Mouse (Mus musculus) spleen, adult 2 months (tissue): ENCODE data around the gene Mlxipl. TPM values are rescaled to one million over a fixed set of nuclear protein-coding genes. Genes with fewer than 3 reads are reported as not detected.
A peak's percentile ranks its signal among the peaks of the same experiment; 100 is the strongest.

Experiments used
- DNase-seq, 2 experiments: peaks; one replicate each; pipeline versions ENCODE4 v3.0.0 to v3.0.0-alpha.2; 2012 to 2021; ENCODE audit warnings: low spot score in 2 of 2, low read depth in 1 of 2
- H3K27ac ChIP-seq: fragments of 200-500 bp; 2 replicates; pipeline ENCODE4 v1.5.1; 2012; ENCODE audit warnings: low read length, inconsistent platforms; ENCODE audit not compliant: insufficient read depth
- H3K27me3 ChIP-seq: fragments of 200-500 bp; 2 replicates; pipeline ENCODE4 v1.6.1; 2012; ENCODE audit warnings: mild to moderate bottlenecking, moderate library complexity, low read length, inconsistent platforms; ENCODE audit not compliant: control insufficient read depth, insufficient read depth
- H3K36me3 ChIP-seq: fragments of 200-500 bp; 2 replicates; pipeline ENCODE4 v1.6.1; 2012; ENCODE audit warnings: mild to moderate bottlenecking, low read length, inconsistent platforms; ENCODE audit not compliant: control insufficient read depth, insufficient read depth
- H3K4me1 ChIP-seq: fragments of 200-500 bp; 2 replicates; pipeline ENCODE4 v1.6.1; 2011; ENCODE audit warnings: inconsistent platforms; ENCODE audit not compliant: control insufficient read depth, insufficient read depth, insufficient read length
- H3K4me3 ChIP-seq: fragments of 200-500 bp; 2 replicates; pipeline ENCODE4 v1.5.1; 2011; ENCODE audit warnings: mild to moderate bottlenecking, inconsistent platforms; ENCODE audit not compliant: insufficient read depth, insufficient read length; ENCODE audit errors: extremely low read depth
- CTCF ChIP-seq: fragments of 200-500 bp; IDR thresholded peaks from 2 replicates; pipeline ENCODE4 v1.5.1; 2011; ENCODE audit warnings: mild to moderate bottlenecking, inconsistent platforms; ENCODE audit not compliant: insufficient read depth, insufficient read length, insufficient replicate concordance; ENCODE audit errors: extremely low read depth
- POLR2A ChIP-seq: fragments of 200-500 bp; IDR thresholded peaks from 2 replicates; pipeline ENCODE4 v1.6.1; 2011; ENCODE audit warnings: low read depth, low read length, inconsistent platforms
- WGBS: fragments of 180-500 bp; shearing (Covaris S2); methylation state at CpG from one replicate; pipeline ENCODE4 v1.1.7; 2018; 5-methylcytosine and 5-hydroxymethylcytosine counted together
- polyA plus RNA-seq: library from polyadenylated mRNA; depleted of rRNA; stranded (reverse); fragments of >200 nt; gene quantifications from 2 replicates; pipeline ENCODE4 v1.2.3, GENCODE M21; 2012

The Mlxipl gene
- polyA plus RNA-seq, 1 experiment = 1.2 TPM

GRCm38 (mm10) chr5:135178996-135179395 is 89.3 kb downstream of the Mlxipl start:
- H3K4me1 ChIP-seq = no peaks in the 10 kb centered on the region
- no peaks in the 10 kb centered on the region for H3K27me3 ChIP-seq
- 98% methylated on average over 4 of the region's 4 CpGs for WGBS
- peaks cover 48% of the 10 kb centered on the region for H3K36me3 ChIP-seq
- H3K4me3 ChIP-seq = no peak overlapping the region
- DNase-seq = no peak
- TF ChIP-seq CTCF (no peak), POLR2A (no peak)
- H3K27ac ChIP-seq = no peak overlapping the region

GRCm38 (mm10) chr5:135179616-135180015 is 89.9 kb downstream of the Mlxipl start:
- 97% methylated on average over 7 of the region's 7 CpGs for WGBS

GRCm38 (mm10) chr5:135180796-135181195 is 91.1 kb downstream of the Mlxipl start:
- H3K36me3 ChIP-seq = peaks cover 43% of the 10 kb centered on the region
- DNase-seq = no peak
- no peak overlapping the region for H3K4me3 ChIP-seq
- no peak for TF ChIP-seq CTCF
- no peak for TF ChIP-seq POLR2A
- 97% methylated on average over 14 of the region's 14 CpGs for WGBS
- no peaks in the 10 kb centered on the region for H3K27me3 ChIP-seq
- H3K27ac ChIP-seq = no peak overlapping the region
- no peaks in the 10 kb centered on the region for H3K4me1 ChIP-seq

More at GRCm38 (mm10) chr5:135179616-135180015, 89.9 kb downstream of the Mlxipl start:
- H3K36me3 ChIP-seq = peaks cover 46% of the 10 kb centered on the region
- no peak for DNase-seq
- TF ChIP-seq POLR2A (no peak), CTCF (no peak)
- no peaks in the 10 kb centered on the region for H3K4me1 ChIP-seq
- H3K27ac ChIP-seq = no peak overlapping the region
- no peak overlapping the region for H3K4me3 ChIP-seq
- H3K27me3 ChIP-seq = no peaks in the 10 kb centered on the region

- no peak for DNase-seq
- H3K4me1 ChIP-seq = no peaks in the 10 kb centered on the region; the same call in 1 of the 2 replicates
- TF ChIP-seq CTCF = no peak
- no peak for TF ChIP-seq POLR2A
- no peak overlapping the region for H3K4me3 ChIP-seq
- H3K27me3 ChIP-seq = no peaks in the 10 kb centered on the region
- H3K27ac ChIP-seq = no peak overlapping the region
- whole genome bisulfite sequencing = 92% methylated on average over 6 of the region's 6 CpGs
- peaks cover 41% of the 10 kb centered on the region for H3K36me3 ChIP-seq
Measured at GRCm38 (mm10) chr5:135181776-135182175, 92.1 kb downstream of the Mlxipl start.

GRCm38 (mm10) chr5:135183131-135183861 is 93.6 kb downstream of the Mlxipl start:
- Histone ChIP-seq H3K27ac (no peak overlapping the region), H3K27me3 (no peaks in the 10 kb centered on the region), H3K36me3 (peaks cover 30% of the 10 kb centered on the region), H3K4me3 (no peak overlapping the region), H3K4me1 (no peaks in the 10 kb centered on the region; the same call in 1 of the 2 replicates)
- TF ChIP-seq POLR2A = no peak
- no peak for TF ChIP-seq CTCF
- no peak for DNase-seq
- WGBS = 78% methylated on average over 8 of the region's 8 CpGs

GRCm38 (mm10) chr5:135185016-135185415 is 95.3 kb downstream of the Mlxipl start:
- H3K27me3 ChIP-seq = no peaks in the 10 kb centered on the region
- TF ChIP-seq CTCF (no peak), POLR2A (no peak)
- DNase-seq = no peak
- 68% methylated on average over 3 of the region's 3 CpGs for WGBS
- H3K36me3 ChIP-seq = peaks cover 17% of the 10 kb centered on the region
- H3K4me3 ChIP-seq = no peak overlapping the region
- H3K27ac ChIP-seq = peak overlapping the region; percentile 14; the same call in 1 of the 2 replicates
- peaks cover 9% of the 10 kb centered on the region for H3K4me1 ChIP-seq

- peaks cover 9% of the 10 kb centered on the region for H3K4me1 ChIP-seq
- no peak for TF ChIP-seq POLR2A
- TF ChIP-seq CTCF = no peak
- H3K36me3 ChIP-seq = peaks cover 12% of the 10 kb centered on the region
- H3K4me3 ChIP-seq = no peak overlapping the region
- H3K27ac ChIP-seq = no peak overlapping the region
- no peaks in the 10 kb centered on the region for H3K27me3 ChIP-seq
- no peak for DNase-seq
- WGBS = 53% methylated on average over 3 of the region's 3 CpGs
Measured at GRCm38 (mm10) chr5:135185596-135185995, 95.9 kb downstream of the Mlxipl start.
